Mouse (Mus musculus) layer of hippocampus, adult 2 months (tissue): ENCODE measurements around the gene Nars2. TPM values are rescaled to one million over a fixed set of nuclear protein-coding genes. Genes with fewer than 3 reads are reported as not detected.
"Not testable (repeated sequence)": the region's sequence is repeated elsewhere in the genome, so short reads cannot be mapped to it uniquely, and the experiment has no call there.

Experiments used
- DNase-seq, 2 experiments: peaks; one replicate each; pipeline ENCODE4 v3.0.0; 2022; ENCODE audit warnings: low spot score in 2 of 2
- H3K27ac ChIP-seq: fragments of 200-600 bp; 2 replicates; pipeline ENCODE4 v1.8.1; 2022
- H3K4me3 ChIP-seq: fragments of 200-600 bp; 2 replicates; pipeline ENCODE4 v1.8.1; 2022; ENCODE audit warnings: mild to moderate bottlenecking
- CTCF ChIP-seq: fragments of 200-600 bp; conservative IDR thresholded peaks from 2 replicates; pipeline ENCODE4 v1.8.1; 2022; ENCODE audit warnings: antibody characterized with exemption, mild to moderate bottlenecking, moderate library complexity
- total RNA-seq, 2 experiments: library from RNA; stranded (reverse); gene quantifications; 2 replicates each; pipeline ENCODE4 v1.2.3; 2021

Gene Nars2
- total RNA-seq, 2 experiments from 2014 or later, result 15.2 to 17.4 TPM

GRCm38 (mm10) chr7:96920447-96921095 lies 30.7 kb upstream of the Nars2 start:
- no peak for TF ChIP-seq CTCF
- DNase-seq, result no peak
- Histone ChIP-seq H3K4me3 (no peak overlapping the region), H3K27ac (no peak overlapping the region)

DNA sequence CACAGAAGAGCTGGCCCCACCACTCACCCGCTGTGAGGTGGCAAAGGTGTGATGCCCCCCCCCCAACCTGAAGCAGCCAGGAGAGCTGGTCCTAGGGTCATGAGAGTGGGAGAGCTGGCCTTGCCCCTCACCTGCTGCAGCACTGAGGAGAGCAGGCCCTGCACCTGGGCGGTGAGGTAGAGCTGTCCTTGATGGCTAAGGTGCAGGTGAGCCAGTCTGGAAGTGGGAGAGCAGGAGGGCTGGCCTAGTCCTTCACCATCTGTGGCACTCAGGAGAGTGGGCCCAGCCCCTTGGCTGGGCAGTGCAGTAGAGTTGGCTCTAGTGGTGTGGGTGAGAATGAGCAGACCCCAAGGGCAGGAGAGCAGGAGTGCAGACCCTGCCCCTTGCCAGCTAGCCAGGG lies 28.4 kb upstream of the Nars2 start:
- H3K27ac ChIP-seq, result no peak overlapping the region
- TF ChIP-seq CTCF, result no peak
- no peak for DNase-seq
- H3K4me3 ChIP-seq, result no peak overlapping the region

DNA sequence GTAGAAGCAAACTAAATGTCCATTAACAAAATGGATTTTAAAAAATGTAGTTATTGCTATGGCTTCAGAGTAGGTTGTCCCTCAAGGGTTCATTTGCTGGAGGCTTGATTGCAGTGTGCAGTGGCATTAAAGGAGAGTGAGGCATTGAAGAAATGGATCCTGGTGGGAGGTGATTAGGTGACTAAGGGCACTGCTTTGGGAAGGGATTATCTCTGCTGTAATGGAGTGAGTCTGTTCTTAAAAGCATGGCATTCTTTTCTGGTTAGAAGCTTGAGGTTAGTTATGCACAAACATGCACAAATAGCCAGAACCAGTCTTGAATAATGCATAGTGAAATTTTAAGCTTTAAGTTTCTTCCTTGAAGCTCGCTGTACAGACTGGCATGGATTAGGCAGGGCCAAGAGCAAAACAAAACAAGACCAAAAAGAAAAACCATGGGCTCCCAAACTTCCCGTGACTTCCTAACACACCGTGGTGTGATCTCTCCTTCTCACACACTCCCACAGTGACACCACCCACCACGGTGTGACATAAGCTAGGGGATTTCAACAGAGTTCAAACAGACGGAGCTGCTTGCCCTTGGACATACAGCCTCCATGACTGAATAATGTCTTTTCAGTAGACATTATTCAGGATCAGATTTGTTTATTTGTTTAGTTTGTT lies 7.5 kb upstream of the Nars2 start:
- no peak for DNase-seq
- H3K4me3 ChIP-seq, result no peak overlapping the region
- no peak overlapping the region for H3K27ac ChIP-seq
- no peak for TF ChIP-seq CTCF

DNA sequence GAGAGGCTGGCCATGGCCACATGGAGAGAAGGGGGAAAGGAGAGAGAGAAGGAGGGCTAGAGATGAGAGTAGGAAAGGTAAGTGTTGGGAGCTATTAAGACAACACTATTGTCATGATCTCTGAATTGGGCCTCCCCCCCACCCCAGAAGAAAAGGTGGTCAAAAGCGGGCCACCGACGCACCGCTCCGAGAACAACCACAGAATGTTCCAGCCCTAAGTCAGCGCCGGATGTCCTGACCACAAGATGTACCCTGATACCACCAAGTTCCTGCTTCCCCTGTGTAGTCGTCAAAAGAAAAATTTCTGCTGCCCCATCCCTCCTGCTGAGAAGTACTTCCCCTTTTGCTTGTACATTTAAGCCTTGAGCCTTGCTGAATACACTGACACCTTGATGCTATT lies 4.8 kb upstream of the Nars2 start:
- not testable (repeated sequence) for DNase-seq, H3K4me3 ChIP-seq, H3K27ac ChIP-seq

- Histone ChIP-seq H3K27ac (peak overlapping the region; percentile 92; the same call in 1 of the 2 replicates), H3K4me3 (peak overlapping the region; percentile 76)
- DNase-seq, result no peak
- no peak for TF ChIP-seq CTCF
Measured at GRCm38 (mm10) chr7:96952094-96952493, 789 bp downstream of the Nars2 start.

- Histone ChIP-seq H3K27ac (no peak overlapping the region), H3K4me3 (no peak overlapping the region)
- DNase-seq, result no peak
- no peak for TF ChIP-seq CTCF
Measured at GRCm38 (mm10) chr7:96959168-96959567, 7.9 kb downstream of the Nars2 start.

GRCm38 (mm10) chr7:96967188-96967587 lies 15.9 kb downstream of the Nars2 start:
- no peak for TF ChIP-seq CTCF
- Histone ChIP-seq H3K27ac (no peak overlapping the region), H3K4me3 (no peak overlapping the region)
- DNase-seq, result peak in 1 of 2 experiments; percentile 19

- H3K27ac ChIP-seq, result no peak overlapping the region
- DNase-seq, result peak; percentile 41 to 54
- TF ChIP-seq CTCF, result peak; percentile 91
- H3K4me3 ChIP-seq, result no peak overlapping the region
Measured at GRCm38 (mm10) chr7:96970359-96970758, 19.1 kb downstream of the Nars2 start.

- Histone ChIP-seq H3K4me3 (no peak overlapping the region), H3K27ac (no peak overlapping the region)
- TF ChIP-seq CTCF, result no peak
- no peak for DNase-seq
Measured at GRCm38 (mm10) chr7:96971027-96971996, 20.0 kb downstream of the Nars2 start.

GRCm38 (mm10) chr7:96972138-96972904 lies 21.0 kb downstream of the Nars2 start:
- DNase-seq, result no peak
- TF ChIP-seq CTCF, result no peak
- no peak overlapping the region for H3K27ac ChIP-seq
- H3K4me3 ChIP-seq, result no peak overlapping the region

- Histone ChIP-seq H3K4me3 (no peak overlapping the region), H3K27ac (no peak overlapping the region)
- TF ChIP-seq CTCF, result no peak
- no peak for DNase-seq
Measured at GRCm38 (mm10) chr7:96975914-96976313, 24.6 kb downstream of the Nars2 start.

GRCm38 (mm10) chr7:96977209-96977608 lies 25.9 kb downstream of the Nars2 start:
- Histone ChIP-seq H3K4me3 (no peak overlapping the region), H3K27ac (no peak overlapping the region)
- no peak for DNase-seq
- no peak for TF ChIP-seq CTCF
